Mouse (Mus musculus): ENCODE results near the gene Crocc2.
A peak's percentile ranks its signal among the peaks of the same experiment; 100 is the strongest.
"Not testable (repeated sequence)": the region's sequence is repeated elsewhere in the genome, so short reads cannot be mapped to it uniquely, and the experiment has no call there.

Crocc2 gene

GRCm38 (mm10) chr1:93161921-93162320 is 6.6 kb upstream of the Crocc2 start:
- no peak for DNase-seq (ENCODE audit: low spot score in 2 of 2)

GRCm38 (mm10) chr1:93162588-93162987 is 5.9 kb upstream of the Crocc2 start:
- DNase-seq (ENCODE audit: low spot score in 2 of 2): no peak

GRCm38 (mm10) chr1:93165447-93165846 is 3.1 kb upstream of the Crocc2 start:
- no peak for DNase-seq (ENCODE audit: low spot score in 2 of 2)

GRCm38 (mm10) chr1:93166346-93167079 is 2.0 kb upstream of the Crocc2 start:
- no peak for DNase-seq (ENCODE audit: low spot score in 2 of 2)

- DNase-seq (ENCODE audit: low spot score in 2 of 2): no peak
These were observed 5.1 kb downstream of the Crocc2 start for GRCm38 (mm10) chr1:93173665-93174064.

GRCm38 (mm10) chr1:93174399-93174798 is 5.9 kb downstream of the Crocc2 start:
- DNase-seq (ENCODE audit: low spot score in 2 of 2): peak in 1 of 2 experiments; percentile 74

GRCm38 (mm10) chr1:93175849-93176248 is 7.3 kb downstream of the Crocc2 start:
- no peak for DNase-seq (ENCODE audit: low spot score in 2 of 2)

- peak in 1 of 2 experiments; percentile 50 for DNase-seq (ENCODE audit: low spot score in 2 of 2)
These were observed 8.2 kb downstream of the Crocc2 start for GRCm38 (mm10) chr1:93176525-93177332.

- DNase-seq (ENCODE audit: low spot score in 2 of 2): no peak
These were observed 13.8 kb downstream of the Crocc2 start for GRCm38 (mm10) chr1:93182281-93182680.

GRCm38 (mm10) chr1:93184071-93184828 is 15.7 kb downstream of the Crocc2 start:
- DNase-seq (ENCODE audit: low spot score in 2 of 2): no peak

GRCm38 (mm10) chr1:93190726-93191305 is 22.3 kb downstream of the Crocc2 start:
- DNase-seq (ENCODE audit: low spot score in 2 of 2): no peak

- DNase-seq (ENCODE audit: low spot score in 2 of 2): no peak
These were observed 26.4 kb downstream of the Crocc2 start for GRCm38 (mm10) chr1:93194961-93195360.

- DNase-seq (ENCODE audit: low spot score in 2 of 2): not testable (repeated sequence)
These were observed 28.9 kb downstream of the Crocc2 start for GRCm38 (mm10) chr1:93197454-93197853.

- no peak for DNase-seq (ENCODE audit: low spot score in 2 of 2)
These were observed 29.4 kb downstream of the Crocc2 start for GRCm38 (mm10) chr1:93197916-93198315.

GRCm38 (mm10) chr1:93206277-93206970 is 37.9 kb downstream of the Crocc2 start:
- no peak for DNase-seq (ENCODE audit: low spot score in 2 of 2)

- peak in 1 of 2 experiments; percentile 25 for DNase-seq (ENCODE audit: low spot score in 2 of 2)
These were observed 39.1 kb downstream of the Crocc2 start for GRCm38 (mm10) chr1:93207536-93208064.

- DNase-seq (ENCODE audit: low spot score in 2 of 2): peak; percentile 51 to 58
These were observed 41.7 kb downstream of the Crocc2 start for GRCm38 (mm10) chr1:93210213-93210641.

- DNase-seq (ENCODE audit: low spot score in 2 of 2): no peak
These were observed 42.5 kb downstream of the Crocc2 start for GRCm38 (mm10) chr1:93211019-93211418.

- no peak for DNase-seq (ENCODE audit: low spot score in 2 of 2)
These were observed 43.2 kb downstream of the Crocc2 start for GRCm38 (mm10) chr1:93211549-93212220.

- DNase-seq (ENCODE audit: low spot score in 2 of 2): no peak
These were observed 43.9 kb downstream of the Crocc2 start for GRCm38 (mm10) chr1:93212441-93212840.

Data from frontal cortex, postnatal 10 days (tissue).